Mouse (Mus musculus) kidney, adult 9 months (tissue): ENCODE data around the gene Cdc7.
"Not testable (repeated sequence)": the region's sequence is repeated elsewhere in the genome, so short reads cannot be mapped to it uniquely, and the experiment has no call there.

Experiments
- DNase-seq: peaks from one replicate; pipeline ENCODE4 v3.0.0; 2022

Gene Cdc7

DNA sequence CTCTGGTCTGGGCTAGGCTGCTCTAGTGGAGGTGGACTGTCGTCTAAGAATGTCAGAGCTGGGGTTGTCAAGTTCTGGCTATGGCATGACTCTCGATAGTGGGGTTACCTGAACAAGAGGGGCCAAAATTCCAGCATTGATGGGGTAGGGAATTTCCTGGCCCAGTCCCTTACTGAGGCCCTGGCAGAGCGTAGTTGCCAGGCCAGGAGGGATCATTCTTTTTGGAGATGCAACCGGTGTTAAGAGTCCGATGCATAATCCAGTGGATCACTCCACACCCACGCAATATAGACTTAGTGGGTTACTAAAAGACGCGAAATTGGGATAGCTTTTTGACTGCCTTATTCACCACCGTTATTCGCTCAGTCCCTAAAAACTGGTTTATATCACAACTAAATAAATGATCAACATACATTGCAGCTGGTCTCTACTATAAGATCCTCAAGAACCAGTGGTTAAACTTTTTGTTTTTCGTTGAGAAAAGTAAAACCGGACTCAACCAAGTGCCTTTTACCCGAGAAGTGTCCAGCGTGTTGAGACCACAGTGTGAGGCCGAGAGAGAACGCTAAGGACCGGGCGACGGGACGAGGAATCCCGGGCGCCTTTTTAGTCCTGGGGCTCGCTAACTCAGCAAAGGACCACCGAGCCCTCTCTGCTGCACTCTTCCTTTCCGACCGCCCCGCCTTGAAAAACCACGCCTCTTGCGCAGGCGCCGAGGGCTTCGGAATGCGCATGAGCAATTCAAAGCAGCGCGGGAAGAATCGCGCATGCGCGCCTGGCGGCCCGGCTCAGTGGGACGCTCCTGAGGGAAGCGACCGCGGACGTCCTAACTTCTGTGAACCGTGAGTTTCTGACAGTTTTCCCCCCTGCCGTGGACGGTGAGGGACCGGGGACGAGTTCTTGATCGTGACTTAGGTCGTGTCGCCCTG is at the start of gene Cdc7:
Cdc7 (plus strand) TSS at position 739 of the 929 bp plus-strand sequence.
- DNase-seq = peak; percentile 90

- no peak for DNase-seq
These were observed 44.8 kb upstream of the Cdc7 start for GRCm38 (mm10) chr5:106919315-106919714.

DNA sequence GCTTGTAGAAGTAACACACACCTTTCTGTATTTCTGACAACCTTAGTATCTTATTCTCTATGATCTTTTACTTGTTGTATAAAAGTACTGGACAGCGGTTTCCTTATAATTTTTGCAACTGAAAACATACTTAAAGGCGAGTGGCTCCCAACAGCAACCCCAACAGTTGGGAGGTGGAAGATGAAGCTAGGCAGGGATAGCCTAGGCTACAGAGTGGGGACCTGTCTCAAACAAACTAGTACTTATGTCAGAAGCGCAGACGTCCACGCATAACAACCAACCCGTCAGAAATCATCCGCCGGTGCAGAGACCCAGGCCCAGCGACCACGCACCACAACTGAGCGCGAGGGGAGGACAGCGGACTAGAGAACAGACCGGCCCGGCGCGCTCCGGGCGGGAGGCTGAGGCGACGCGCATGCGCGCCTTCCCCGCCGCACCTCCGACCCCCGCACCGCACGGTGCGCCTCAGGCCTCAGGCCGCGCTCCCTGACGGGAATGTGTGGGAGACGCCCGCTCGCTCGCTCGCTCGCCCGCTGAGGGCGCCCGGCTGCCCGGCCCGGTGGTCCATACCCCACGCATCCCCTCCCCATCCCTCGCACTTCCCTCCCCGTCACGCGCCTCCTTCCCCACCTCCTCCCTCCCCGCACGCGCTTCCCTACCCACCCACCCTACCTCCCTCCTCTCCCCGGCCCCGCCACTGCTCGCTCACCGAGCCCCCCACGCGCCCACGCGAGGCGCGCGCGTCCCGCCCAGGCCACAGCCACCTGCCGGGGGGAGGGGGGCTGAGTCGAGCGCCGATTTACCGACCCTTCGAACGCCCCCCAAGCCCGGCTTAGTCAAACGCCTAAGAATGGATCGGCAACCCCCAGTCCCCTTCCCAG is 38.4 kb upstream of the Cdc7 start, which contains the start of gene Hfm1:
Hfm1 (minus strand) TSS at position 834 of the 881 bp plus-strand sequence.
- DNase-seq = peak; percentile 6

- no peak for DNase-seq
These were observed 37.8 kb upstream of the Cdc7 start for GRCm38 (mm10) chr5:106926369-106926686.

- DNase-seq = no peak
These were observed 36.1 kb upstream of the Cdc7 start for GRCm38 (mm10) chr5:106927996-106928395.

GRCm38 (mm10) chr5:106946342-106946741 is 17.8 kb upstream of the Cdc7 start:
- no peak for DNase-seq

DNA sequence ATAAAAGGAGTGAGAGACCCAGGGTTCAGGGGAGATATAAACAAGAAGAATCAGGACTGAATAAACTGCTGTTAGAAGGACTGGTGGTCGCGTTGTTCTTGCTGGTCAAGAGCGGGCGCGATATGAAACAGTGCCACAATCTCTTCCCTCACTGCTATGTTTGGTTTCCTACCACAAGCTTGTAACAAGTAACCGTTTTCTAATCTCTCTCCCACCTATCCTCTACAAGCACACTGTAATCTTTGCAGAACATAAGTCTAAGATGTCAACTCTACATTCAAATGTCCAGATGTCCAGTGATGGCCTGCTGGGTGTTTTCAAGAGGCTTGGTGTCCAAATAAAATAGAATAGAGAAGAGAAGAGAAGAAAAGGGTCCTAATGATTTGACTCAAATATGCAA is 15.4 kb upstream of the Cdc7 start:
- DNase-seq = no peak

DNA sequence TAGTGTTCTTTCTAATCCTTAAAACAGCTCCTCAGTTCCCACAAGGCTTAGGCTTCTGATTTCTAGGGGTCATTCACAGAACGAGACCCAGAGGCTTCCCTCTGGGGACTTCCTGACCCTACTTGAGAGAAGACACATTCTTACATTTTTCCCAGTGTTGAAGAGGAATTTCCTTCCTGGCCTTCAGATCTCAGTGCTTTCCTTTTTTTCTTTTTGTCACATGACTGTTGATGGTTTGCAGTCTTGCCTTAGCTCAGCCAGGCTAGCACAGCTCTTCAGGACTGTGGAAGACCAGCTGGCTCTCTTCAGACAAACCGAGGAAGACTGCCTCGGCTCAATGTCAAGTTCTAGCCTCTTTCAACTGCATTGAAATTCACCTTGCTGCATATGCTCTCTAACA is 7.7 kb upstream of the Cdc7 start:
- peak; percentile 41 for DNase-seq

GRCm38 (mm10) chr5:106959031-106959430 is 5.1 kb upstream of the Cdc7 start:
- peak; percentile 75 for DNase-seq

- DNase-seq = no peak
These were observed 3.7 kb upstream of the Cdc7 start for GRCm38 (mm10) chr5:106960451-106960850.

DNA sequence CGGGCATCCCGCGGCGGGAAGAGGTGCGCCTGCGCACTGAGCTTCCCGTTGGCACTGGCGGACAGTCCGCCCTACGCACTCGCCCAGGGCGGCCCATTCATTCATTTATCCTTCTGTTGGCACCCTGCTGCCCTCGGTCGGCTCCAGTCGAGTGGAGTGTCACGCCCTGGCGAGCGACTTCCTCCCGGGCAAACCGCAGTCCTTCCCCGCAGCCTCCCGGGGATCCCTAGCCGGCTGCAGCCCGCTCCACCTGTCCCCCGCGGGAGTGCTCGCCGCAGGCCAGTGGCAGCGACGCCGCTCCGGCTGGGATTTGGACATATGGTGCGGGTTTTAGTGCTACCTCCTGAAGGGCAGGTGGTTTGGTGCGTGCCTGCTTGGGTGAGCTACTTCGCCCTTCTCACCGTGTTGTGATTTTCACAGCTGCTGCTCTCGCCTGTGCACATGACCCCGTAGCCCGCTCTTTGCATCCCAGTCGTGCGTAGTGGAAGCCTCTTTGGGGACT is 442 bp downstream of the Cdc7 start:
- no peak for DNase-seq

GRCm38 (mm10) chr5:106966443-106966842 is 2.3 kb downstream of the Cdc7 start:
- DNase-seq = no peak

DNA sequence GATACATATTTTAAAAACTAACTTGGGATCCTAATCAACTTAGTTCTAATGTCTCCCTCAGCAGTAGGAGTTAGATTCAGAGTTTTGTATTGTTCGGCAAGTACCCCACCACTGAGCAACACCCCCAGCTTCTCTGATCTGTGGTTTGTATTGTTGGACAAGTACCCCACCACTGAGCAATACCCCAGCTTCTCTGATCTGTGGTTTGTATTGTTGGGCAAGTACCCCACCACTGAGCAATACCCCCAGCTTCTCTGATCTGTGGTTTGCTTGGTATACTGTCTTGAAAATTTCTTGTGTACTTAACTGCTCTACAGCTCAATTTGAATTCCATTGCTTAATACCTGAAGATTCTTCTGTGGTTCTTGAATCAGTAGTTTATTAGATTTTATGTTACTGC is 3.5 kb downstream of the Cdc7 start:
- no peak for DNase-seq

DNA sequence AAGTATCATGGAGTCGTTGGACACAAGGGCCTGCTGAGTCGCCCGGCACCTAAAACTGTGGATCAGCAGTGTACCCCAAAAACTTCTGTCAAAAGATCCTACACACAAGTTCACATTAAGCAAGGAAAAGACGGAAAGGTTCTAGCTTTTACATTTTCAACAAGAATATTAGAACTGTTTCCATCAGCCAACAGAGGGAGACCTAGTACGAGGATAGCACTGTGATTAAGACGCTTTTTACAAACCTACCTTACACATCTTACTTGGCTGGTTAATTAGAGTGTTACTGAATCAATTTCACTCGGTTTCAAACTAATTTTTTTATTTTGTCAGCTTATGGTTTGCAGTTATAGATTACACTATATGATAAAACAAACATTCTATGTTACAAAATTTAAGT is 9.8 kb downstream of the Cdc7 start:
- DNase-seq = no peak

- DNase-seq = no peak
These were observed 15.0 kb downstream of the Cdc7 start for GRCm38 (mm10) chr5:106979156-106979555.

DNA sequence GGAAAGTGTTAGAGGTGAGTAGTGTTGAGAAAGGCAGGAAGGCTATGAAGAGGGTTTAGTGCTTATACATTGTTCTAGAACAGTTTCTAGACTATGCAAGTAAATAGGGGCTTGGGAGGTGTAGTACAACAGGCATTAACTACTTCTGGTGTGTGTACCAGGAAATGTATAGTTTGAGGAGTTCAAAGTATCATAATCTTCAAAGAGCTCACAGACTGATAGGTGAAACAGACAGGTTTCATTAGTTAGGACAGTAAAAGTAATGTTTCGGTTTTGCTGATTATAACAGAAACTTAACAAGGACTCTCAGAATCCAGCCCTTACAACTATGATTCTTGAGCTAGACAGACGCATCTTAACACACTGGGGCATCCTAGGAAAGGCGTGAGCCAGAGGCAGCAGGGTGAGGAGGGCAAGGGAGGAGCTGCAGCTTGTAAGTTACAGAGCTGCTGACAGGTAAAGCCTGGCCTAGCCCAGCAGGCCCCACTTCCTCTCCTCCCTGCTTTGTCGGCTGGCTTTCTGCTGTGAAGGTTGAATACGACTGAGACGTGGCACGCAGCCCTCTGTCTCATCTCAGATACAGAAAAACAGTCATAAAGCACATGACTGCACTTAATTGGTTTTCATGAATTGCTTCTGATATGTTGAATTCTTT is 18.3 kb downstream of the Cdc7 start:
- DNase-seq = no peak

- not testable (repeated sequence) for DNase-seq
These were observed 20.8 kb downstream of the Cdc7 start for GRCm38 (mm10) chr5:106984934-106985333.

DNA sequence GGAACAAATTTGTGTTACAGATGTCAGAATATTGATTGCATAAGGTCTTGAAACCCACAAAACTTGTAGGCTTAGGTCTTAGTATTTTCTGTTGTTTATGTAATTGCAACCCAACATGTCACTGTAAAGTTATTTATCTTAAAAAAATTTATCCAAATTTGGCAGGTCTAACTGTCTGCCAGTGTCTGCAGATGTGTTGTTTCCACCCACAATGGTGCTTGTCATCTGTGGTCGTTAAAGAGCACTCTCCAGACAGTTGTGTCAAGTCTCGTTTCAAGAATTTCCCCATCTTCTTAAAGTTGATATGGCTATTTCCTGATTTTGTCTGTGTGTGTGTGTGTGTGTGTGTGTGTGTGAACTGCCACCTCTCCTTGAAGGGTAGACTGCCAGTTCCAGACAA is 21.5 kb downstream of the Cdc7 start:
- DNase-seq = no peak

DNA sequence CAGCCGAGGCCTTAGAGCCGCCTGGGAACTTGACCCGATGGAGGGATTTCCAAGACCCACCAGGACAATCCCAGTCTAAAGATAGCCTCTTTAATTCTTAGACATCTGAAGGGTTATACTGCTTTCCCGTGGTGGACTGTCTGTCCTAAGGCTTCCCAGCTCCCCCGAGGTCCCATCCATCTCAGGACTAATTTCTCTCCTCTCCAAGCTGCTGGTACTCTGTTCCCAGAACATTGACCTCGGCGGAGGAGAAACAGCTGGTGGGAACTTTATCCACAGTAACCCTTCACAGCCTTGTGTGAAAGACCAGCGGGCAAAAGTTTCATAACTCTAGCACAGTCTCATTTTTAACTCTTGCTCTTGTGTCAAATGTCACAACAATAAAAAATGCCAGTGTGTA is 25.1 kb downstream of the Cdc7 start:
- DNase-seq = peak; percentile 45

DNA sequence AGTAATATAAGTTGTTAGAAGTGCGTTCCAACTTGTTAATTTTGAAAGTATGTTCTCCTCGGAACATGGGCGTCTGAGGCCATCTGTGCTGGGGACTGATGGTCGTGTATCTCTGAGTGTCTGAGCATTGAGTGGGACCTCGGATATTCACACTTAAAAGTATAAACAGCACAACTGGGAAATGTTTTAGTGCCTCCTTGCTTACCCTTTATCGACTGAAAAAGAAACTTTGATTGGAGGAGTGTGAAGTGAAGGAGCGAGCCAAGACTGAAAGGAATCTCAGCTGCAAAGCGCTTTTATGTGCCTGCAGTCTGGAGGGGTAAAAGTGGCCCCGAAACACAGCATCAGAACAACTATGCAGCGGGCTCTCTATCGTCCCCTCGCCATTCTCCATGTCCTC is 25.7 kb downstream of the Cdc7 start:
- DNase-seq = no peak

DNA sequence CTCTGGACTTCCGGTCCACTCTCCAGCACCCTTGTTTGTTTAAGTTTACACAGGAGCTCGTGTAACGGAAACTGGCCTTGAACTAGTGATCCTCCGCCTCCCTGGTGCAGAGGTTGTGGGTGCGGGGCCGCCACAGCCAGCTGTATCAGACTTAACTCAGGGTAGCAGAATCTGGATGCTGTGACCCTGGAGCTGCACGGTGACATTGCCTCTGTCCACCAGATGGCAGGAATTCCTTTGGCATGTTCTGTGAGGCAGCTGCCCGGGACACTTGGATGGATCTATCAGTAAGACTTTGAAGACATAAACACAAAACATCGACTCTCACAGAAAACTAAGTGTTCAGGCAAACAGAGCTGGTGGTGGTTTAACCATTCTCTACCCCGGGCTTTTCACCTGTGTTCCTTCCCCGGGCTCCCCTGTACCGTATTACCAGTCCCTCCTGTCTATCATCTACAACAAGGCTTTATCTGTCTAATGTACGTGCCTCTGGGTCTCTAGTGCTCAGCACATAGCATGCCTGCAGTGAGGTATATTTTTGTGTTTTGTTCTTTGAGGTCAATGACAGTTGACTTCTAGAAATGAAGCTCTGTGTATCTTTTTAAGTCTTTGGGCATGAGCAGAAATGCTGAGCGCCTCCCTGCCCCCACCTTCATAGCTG is 26.6 kb downstream of the Cdc7 start:
- DNase-seq = peak; percentile 68

DNA sequence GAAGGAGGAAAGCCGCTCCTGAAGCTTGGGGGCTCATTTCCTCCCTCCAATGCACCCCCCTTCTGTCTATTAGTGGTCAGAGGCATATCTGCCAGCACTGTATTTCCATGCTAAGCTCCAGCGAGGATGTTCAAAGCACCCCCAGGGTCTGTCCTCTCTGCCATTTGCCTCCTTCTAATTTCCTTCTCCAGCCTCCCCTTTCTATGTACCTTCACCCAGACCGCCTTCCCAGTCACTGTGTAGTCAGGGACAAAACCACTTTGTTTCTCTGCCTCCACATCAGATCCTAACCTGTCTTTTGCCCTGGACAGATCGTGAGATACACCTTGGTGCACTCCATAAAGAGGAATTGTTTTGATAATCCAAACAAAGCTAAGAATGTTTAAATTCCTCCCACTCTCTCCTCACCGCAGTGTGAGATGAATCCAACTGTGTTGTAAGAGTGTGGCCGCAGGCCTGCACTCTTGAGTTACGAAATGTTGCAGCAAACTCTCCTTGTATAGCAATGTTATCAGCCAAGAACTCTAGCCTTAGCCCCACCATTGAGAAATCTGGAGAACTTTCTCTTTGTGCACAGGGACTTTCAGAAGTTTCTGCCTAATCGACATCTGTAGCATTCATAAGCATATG is 27.3 kb downstream of the Cdc7 start:
- DNase-seq = no peak
